Comparison of ENCODE assay signal across 8 mouse cellular contexts in genomic region chr9:119402253-119403235, GRCm38 (mm10). TPM values are rescaled to one million over a fixed set of nuclear protein-coding genes. Genes with fewer than 3 reads are reported as not detected.
DNase-seq lines count a peak whose midpoint lies in the region; ATAC-seq and TF ChIP-seq lines count a peak whose summit lies in the region.

No protein-coding gene starts in this region.

- no peak overlapping the region for H3K27ac ChIP-seq in MEL (ENCODE audit: control insufficient read depth, low read depth, low read length)
- peak overlapping the region; percentile 98 for H3K27ac ChIP-seq in forebrain, embryonic 15.5 days (replicated peaks)

- no peak for TF ChIP-seq CTCF in MEL (IDR thresholded peaks at IDR 0.05 in 2 of 3, conservative IDR thresholded peaks at IDR 0.05 in 1 of 3; ENCODE audit: control insufficient read depth in 1 of 3, insufficient read depth in 1 of 3, low read depth in 2 of 3, low read length in 3 of 3, poor library complexity in 1 of 3, severe bottlenecking in 1 of 3)

- H3K4me3 ChIP-seq in MEL (ENCODE audit: control insufficient read depth in 1 of 2, insufficient read depth in 1 of 2, low read depth in 2 of 2, low read length in 2 of 2) = peak overlapping the region; percentile 26 to 53; a peak in 3 of 4 replicates
- peak overlapping the region; percentile 77 for H3K4me3 ChIP-seq in forebrain, embryonic 15.5 days

- peak; percentile 27 for ATAC-seq in cerebellum, adult (ENCODE audit: insufficient number of reproducible peaks, low FRiP score, low TSS enrichment)
- ATAC-seq in forebrain, embryonic 15.5 days (replicated peaks) = peak; percentile 76
- ATAC-seq in megakaryocyte-erythroid progenitor cell, adult 5-6 weeks (replicated peaks; ENCODE audit: low FRiP score, low TSS enrichment, poor library complexity, severe bottlenecking) = no peak

- no peaks in the 10 kb centered on the region for H3K36me3 ChIP-seq in MEL (ENCODE audit: control insufficient read depth in 1 of 2, insufficient read depth in 2 of 2, low read length in 2 of 2)
- no peaks in the 10 kb centered on the region for H3K36me3 ChIP-seq in forebrain, embryonic 15.5 days

- H3K9me3 ChIP-seq in MEL (replicated peaks; ENCODE audit: insufficient read depth, low read length) = no peaks in the 10 kb centered on the region
- no peaks in the 10 kb centered on the region for H3K9me3 ChIP-seq in forebrain, embryonic 15.5 days

- H3K27me3 ChIP-seq in MEL (ENCODE audit: control insufficient read depth in 1 of 2, insufficient read depth in 2 of 2, low read length in 2 of 2) = peaks cover 0 to 1% of the 10 kb centered on the region in 2 experiments; a peak in 1 of 4 replicates
- no peaks in the 10 kb centered on the region for H3K27me3 ChIP-seq in forebrain, embryonic 15.5 days

- H3K4me2 ChIP-seq in forebrain, embryonic 15.5 days (replicated peaks) = peak overlapping the region; percentile 70

- no peak for TF ChIP-seq EP300 in MEL (IDR thresholded peaks at IDR 0.05; ENCODE audit: low read depth in 1 of 2, low read length in 2 of 2)

- TF ChIP-seq RAD21 in MEL (IDR thresholded peaks at IDR 0.05; ENCODE audit: low read depth, low read length) = no peak

- under 1% methylated on average over 115 of the region's 127 CpGs for WGBS in forebrain, embryonic 15.5 days

- DNase-seq in MEL (ENCODE audit: low read depth, low spot score) = peak; percentile 45
- DNase-seq in heart, postnatal 4 days = peak; percentile 50
- peak; percentile 49 to 63 for DNase-seq in layer of hippocampus, postnatal 14 days (ENCODE audit: low spot score in 2 of 2)
- DNase-seq in lung, postnatal 14 days = peak; percentile 38
- DNase-seq in retina, postnatal 7 days (ENCODE audit: low read depth, low spot score) = peak; percentile 21

- H3K9ac ChIP-seq in MEL (ENCODE audit: control insufficient read depth, low read depth, low read length, poor library complexity, severe bottlenecking) = peak overlapping the region; percentile 67
- H3K9ac ChIP-seq in forebrain, embryonic 15.5 days (replicated peaks) = peak overlapping the region; percentile 94

- no peak; a peak in 1 of 4 replicates for TF ChIP-seq POLR2A in MEL (IDR thresholded peaks at IDR 0.05; ENCODE audit: control insufficient read depth in 1 of 2, insufficient read depth in 1 of 2, low read depth in 1 of 2, low read length in 2 of 2, poor library complexity in 1 of 2)

- no peaks in the 10 kb centered on the region for H3K4me1 ChIP-seq in MEL (ENCODE audit: control insufficient read depth in 1 of 2, insufficient read depth in 2 of 2, low read length in 2 of 2)
- peaks cover 38% of the 10 kb centered on the region for H3K4me1 ChIP-seq in forebrain, embryonic 15.5 days

- H3K79me2 ChIP-seq in MEL (ENCODE audit: control insufficient read depth, insufficient read depth, low read length, poor library complexity) = no peaks in the 10 kb centered on the region

TF ChIP-seq in MEL, 35 proteins besides CTCF, POLR2A, EP300 and RAD21:
- TF ChIP-seq RCOR1 (IDR thresholded peaks at IDR 0.05; ENCODE audit: low read depth, low read length) = no peak
- no peak for TF ChIP-seq E2F4 (IDR thresholded peaks at IDR 0.05; ENCODE audit: borderline replicate concordance, low read depth, low read length)
- no peak for TF ChIP-seq MEF2A (IDR thresholded peaks at IDR 0.05; ENCODE audit: extremely low read depth, insufficient replicate concordance, low read depth, low read length, poor library complexity, severe bottlenecking)
- TF ChIP-seq HCFC1 (IDR thresholded peaks at IDR 0.05; ENCODE audit: low read depth, low read length) = no peak
- no peak for TF ChIP-seq POLR2AphosphoS5 (IDR thresholded peaks at IDR 0.05; ENCODE audit: borderline replicate concordance, low read depth, low read length)
- TF ChIP-seq NRF1 (IDR thresholded peaks at IDR 0.05; ENCODE audit: insufficient read depth, low read depth, low read length, poor library complexity, severe bottlenecking) = no peak
- no peak for TF ChIP-seq POLR2AphosphoS2 (IDR thresholded peaks at IDR 0.05; ENCODE audit: low read length)
- no peak for TF ChIP-seq TAL1 (IDR thresholded peaks at IDR 0.05; ENCODE audit: low read length)
- TF ChIP-seq CHD2 (IDR thresholded peaks at IDR 0.05; ENCODE audit: low read length) = no peak
- TF ChIP-seq GATA1 (IDR thresholded peaks at IDR 0.05; ENCODE audit: low read depth, low read length) = no peak
- TF ChIP-seq MYB (IDR thresholded peaks at IDR 0.05; ENCODE audit: low read depth, low read length) = no peak

RNA-seq across cellular contexts. Expression of gene Acvr2b, which starts 0.6 kb away (rescaled TPM):
- total RNA-seq in MEL (2012; rRNA removed) = 0.81 and 1.7 TPM in 2 replicates
- 1 to 10 TPM in 1 of 2 experiments, not detected in 1; 1.9 TPM for polyA plus RNA-seq in MEL (2012; ENCODE audit: insufficient read depth in 1 of 2, insufficient read length in 2 of 2, low read depth in 1 of 2, low replicate concordance in 2 of 2, missing spikeins in 1 of 2)
- polyA plus RNA-seq in forebrain, embryonic 15.5 days (2015; fragmentation: Nextera tagmentation; extraction: Ambion mirVana) = 53.8 and 55.0 TPM in 2 replicates
- total RNA-seq in heart, postnatal 4 days (2021) = 1 to 10 TPM; 6.2 to 6.5 TPM
- 10 to 100 TPM in 1 of 2 experiments, 1 to 10 TPM in 1; 9.4 to 14.4 TPM for total RNA-seq in layer of hippocampus, postnatal 14 days (2021)
- 0.09 and 3.4 TPM in 2 replicates for total RNA-seq in megakaryocyte-erythroid progenitor cell, adult 5-6 weeks (2014; fragmentation: Nextera tagmentation)
- total RNA-seq in megakaryocyte-erythroid progenitor cell, adult 5-6 weeks (2017) = 1.3 TPM in 1 of 2 replicates, not detected in the other

RNA-seq across cellular contexts. Expression of gene Slc22a14, which starts 37.2 kb away (rescaled TPM):
- total RNA-seq in MEL (2012; rRNA removed) = not detected in 2 replicates
- polyA plus RNA-seq in MEL (2012; ENCODE audit: insufficient read depth in 1 of 2, insufficient read length in 2 of 2, low read depth in 1 of 2, low replicate concordance in 2 of 2, missing spikeins in 1 of 2) = not detected
- polyA plus RNA-seq in forebrain, embryonic 15.5 days (2015; fragmentation: Nextera tagmentation; extraction: Ambion mirVana) = 0.08 TPM in 1 of 2 replicates, not detected in the other
- under 1 TPM in 1 of 2 experiments, not detected in 1; 0.27 TPM for total RNA-seq in heart, postnatal 4 days (2021)
- not detected for total RNA-seq in layer of hippocampus, postnatal 14 days (2021)
- total RNA-seq in megakaryocyte-erythroid progenitor cell, adult 5-6 weeks (2014; fragmentation: Nextera tagmentation) = not detected in 2 replicates
- not detected in 2 replicates for total RNA-seq in megakaryocyte-erythroid progenitor cell, adult 5-6 weeks (2017)

RNA-seq across cellular contexts. Expression of gene Exog, which starts 42.2 kb away (rescaled TPM):
- total RNA-seq in MEL (2012; rRNA removed) = 10.0 and 12.1 TPM in 2 replicates
- 10 to 100 TPM in 1 of 2 experiments, not detected in 1; 11.7 TPM for polyA plus RNA-seq in MEL (2012; ENCODE audit: insufficient read depth in 1 of 2, insufficient read length in 2 of 2, low read depth in 1 of 2, low replicate concordance in 2 of 2, missing spikeins in 1 of 2)
- 56.7 and 59.7 TPM in 2 replicates for polyA plus RNA-seq in forebrain, embryonic 15.5 days (2015; fragmentation: Nextera tagmentation; extraction: Ambion mirVana)
- total RNA-seq in heart, postnatal 4 days (2021) = 1 to 10 TPM; 4.2 to 4.5 TPM
- total RNA-seq in layer of hippocampus, postnatal 14 days (2021) = 10 to 100 TPM; 22.2 to 23.1 TPM
- 8.2 and 11.1 TPM in 2 replicates for total RNA-seq in megakaryocyte-erythroid progenitor cell, adult 5-6 weeks (2014; fragmentation: Nextera tagmentation)
- 4.4 and 5.1 TPM in 2 replicates for total RNA-seq in megakaryocyte-erythroid progenitor cell, adult 5-6 weeks (2017)

RNA-seq across cellular contexts. Expression of gene Xylb, which starts 45.4 kb away (rescaled TPM):
- total RNA-seq in MEL (2012; rRNA removed) = 3.8 and 4.3 TPM in 2 replicates
- polyA plus RNA-seq in MEL (2012; ENCODE audit: insufficient read depth in 1 of 2, insufficient read length in 2 of 2, low read depth in 1 of 2, low replicate concordance in 2 of 2, missing spikeins in 1 of 2) = 10 to 100 TPM in 1 of 2 experiments, not detected in 1; 12.9 TPM
- 3.3 and 3.4 TPM in 2 replicates for polyA plus RNA-seq in forebrain, embryonic 15.5 days (2015; fragmentation: Nextera tagmentation; extraction: Ambion mirVana)
- 1 to 10 TPM in 1 of 2 experiments, under 1 TPM in 1; 0.52 to 1.0 TPM for total RNA-seq in heart, postnatal 4 days (2021)
- 1 to 10 TPM; 4.2 to 5.6 TPM for total RNA-seq in layer of hippocampus, postnatal 14 days (2021)
- 5.4 and 5.7 TPM in 2 replicates for total RNA-seq in megakaryocyte-erythroid progenitor cell, adult 5-6 weeks (2014; fragmentation: Nextera tagmentation)
- 4.3 and 4.8 TPM in 2 replicates for total RNA-seq in megakaryocyte-erythroid progenitor cell, adult 5-6 weeks (2017)
